Mouse (Mus musculus): ENCODE data around the gene Duox1.

DNA sequence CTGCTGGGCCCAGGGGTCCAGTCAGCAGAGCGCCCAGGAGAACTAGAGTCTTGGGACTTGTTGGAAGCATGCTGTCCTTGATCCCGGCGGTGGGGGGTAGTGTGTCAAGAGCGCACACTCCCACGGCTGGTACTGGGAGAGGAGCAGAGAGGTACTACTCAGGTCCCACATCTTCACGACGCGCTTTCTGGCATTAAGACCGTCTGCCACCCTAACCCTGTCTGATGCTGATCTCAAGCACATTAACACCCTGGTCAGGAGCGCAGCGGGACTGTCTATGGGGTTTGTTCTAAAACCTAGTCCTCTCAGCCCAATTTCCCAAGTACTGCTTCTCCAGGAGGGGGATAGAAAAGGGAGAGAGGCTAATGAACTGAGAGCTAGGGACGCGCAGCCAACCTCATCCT lies 17.4 kb upstream of the Duox1 start, which contains the start of gene Duox2:
- TF ChIP-seq CTCF (IDR thresholded peaks at IDR 0.05; ENCODE audit: extremely low read depth, insufficient read length, insufficient replicate concordance, low read depth, low read length) (no peak), POLR2A (IDR thresholded peaks at IDR 0.05; ENCODE audit: low read depth, low read length) (no peak)

Measured in small intestine, adult 2 months (tissue).